Mouse (Mus musculus): ENCODE results near the gene Mbtps2. TPM values are rescaled to one million over a fixed set of nuclear protein-coding genes. Genes with fewer than 3 reads are reported as not detected.

The Mbtps2 gene
- polyA plus RNA-seq, 1 experiment from 2014 or later: 14.2 TPM

DNA sequence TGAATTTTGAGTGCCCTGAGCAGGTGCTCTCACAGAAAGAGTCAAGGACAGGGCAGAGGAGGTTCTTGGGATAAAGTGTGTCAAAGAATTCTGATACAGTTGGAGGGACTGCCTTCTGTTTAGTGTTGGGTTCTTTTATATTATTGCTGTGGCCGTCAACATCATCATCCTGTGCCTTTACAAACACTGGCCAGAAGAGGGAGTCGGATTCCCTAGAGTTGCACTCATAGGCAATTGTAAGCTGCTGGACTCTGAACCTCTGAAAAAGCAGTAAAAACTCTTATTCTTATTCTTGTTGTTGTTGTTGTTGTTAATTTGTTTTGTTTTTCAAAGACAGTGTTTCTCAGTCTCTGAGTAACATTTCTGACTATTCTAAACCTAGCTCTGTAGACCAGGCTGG is 111.8 kb downstream of the Mbtps2 start:
- peak; percentile 52 for DNase-seq (ENCODE audit: low spot score)
- Histone ChIP-seq H3K9me3 (replicated peaks; ENCODE audit: low read length) (no peaks in the 10 kb centered on the region), H3K4me2 (ENCODE audit: low read length) (no peak overlapping the region), H3K4me3 (replicated peaks; ENCODE audit: low read depth, low read length) (no peak overlapping the region), H3K27ac (no peak overlapping the region), H3K9ac (ENCODE audit: low read depth, low read length) (no peak overlapping the region), H3K4me1 (replicated peaks; ENCODE audit: insufficient read depth, low read length) (no peaks in the 10 kb centered on the region), H3K27me3 (ENCODE audit: insufficient read depth, low read length) (no peaks in the 10 kb centered on the region), H3K36me3 (ENCODE audit: insufficient read depth, low read length) (no peaks in the 10 kb centered on the region)
- WGBS: 48% methylated on average over 2 of the region's 2 CpGs
- ATAC-seq (replicated peaks; ENCODE audit: low FRiP score, low read depth): no peak
- TF ChIP-seq CTCF (IDR thresholded peaks at IDR 0.05; ENCODE audit: low read depth): peak; percentile 69

Other genes starting within 250 kb of the Mbtps2 start
- 0.66 and 0.99 TPM in 2 replicates for gene Phex, start 183.4 kb downstream of the Mbtps2 start, polyA plus RNA-seq (2015; fragmentation: Nextera tagmentation; extraction: Ambion mirVana)
- 66.4 and 75.0 TPM in 2 replicates for gene Sms, start 106.4 kb downstream of the Mbtps2 start, polyA plus RNA-seq (2015; fragmentation: Nextera tagmentation; extraction: Ambion mirVana)
- gene Yy2, start 29.7 kb downstream of the Mbtps2 start, polyA plus RNA-seq (2015; fragmentation: Nextera tagmentation; extraction: Ambion mirVana): 2.6 TPM in 2 replicates
- gene Smpx, start 100.2 kb upstream of the Mbtps2 start, polyA plus RNA-seq (2015; fragmentation: Nextera tagmentation; extraction: Ambion mirVana): 11.6 and 12.6 TPM in 2 replicates
- 0.09 and 0.27 TPM in 2 replicates for gene Klhl34, start 219.7 kb upstream of the Mbtps2 start, polyA plus RNA-seq (2015; fragmentation: Nextera tagmentation; extraction: Ambion mirVana)

Measured in kidney, postnatal 0 days (tissue).